Mouse (Mus musculus): ENCODE measurements around the gene Jam3. TPM values are rescaled to one million over a fixed set of nuclear protein-coding genes. Genes with fewer than 3 reads are reported as not detected.

The Jam3 gene
- polyA plus RNA-seq (2014; fragmentation: Nextera tagmentation; extraction: Ambion mirVana), result 46.9 and 62.4 TPM in 2 replicates

DNA sequence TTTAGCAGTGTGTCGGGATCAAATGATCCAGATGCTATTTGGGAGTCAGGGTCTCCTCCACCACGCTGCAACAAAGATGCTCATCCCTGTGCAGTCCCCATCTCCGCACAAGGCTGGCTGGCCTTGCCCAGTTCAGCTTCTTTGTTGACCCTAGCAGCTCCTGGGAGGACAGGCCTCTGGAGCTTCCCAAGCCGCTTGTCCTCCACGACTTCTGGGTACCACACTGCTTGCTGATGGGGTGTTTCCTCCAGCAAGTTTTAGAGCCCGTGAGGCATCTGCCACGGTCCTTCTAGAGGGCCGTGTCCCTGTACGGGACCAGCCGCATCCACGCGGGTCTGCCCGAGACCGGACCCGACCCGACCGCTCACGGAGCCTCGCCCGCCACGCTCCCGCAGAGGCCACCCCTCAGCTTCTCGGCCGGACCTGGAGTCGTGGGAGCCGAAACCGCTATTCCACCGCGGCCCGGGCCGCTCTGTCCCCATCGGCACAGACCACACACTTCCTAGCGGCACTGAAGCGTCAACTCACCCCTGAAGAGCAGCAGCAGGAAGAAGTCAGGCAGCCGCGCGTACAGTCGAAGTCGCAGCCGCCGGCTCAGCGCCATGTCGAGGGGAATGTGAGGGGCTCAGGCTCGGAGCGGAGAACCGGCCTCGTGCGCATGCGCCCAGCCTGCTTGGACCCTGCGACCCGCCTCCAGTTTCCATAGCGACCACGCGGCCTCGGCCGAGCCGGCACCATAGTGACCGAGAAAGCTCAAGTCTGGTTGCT, at the start of gene Jam3:
Jam3 (minus strand) TSS at position 659 of the 768 bp plus-strand sequence.
- Histone ChIP-seq H3K27me3 (ENCODE audit: control insufficient read depth, insufficient read depth, low read length) (no peaks in the 10 kb centered on the region), H3K36me3 (ENCODE audit: control insufficient read depth, insufficient read depth, low read length) (no peaks in the 10 kb centered on the region), H3K4me1 (ENCODE audit: control insufficient read depth, insufficient read depth, low read length) (peaks cover 35% of the 10 kb centered on the region), H3K9ac (replicated peaks; ENCODE audit: low read length) (peak within 1 kb of the TSS; percentile 85), H3K4me3 (replicated peaks; ENCODE audit: low read depth, low read length) (peak within 1 kb of the TSS; percentile 86), H3K9me3 (ENCODE audit: control insufficient read depth, low read length) (no peaks in the 10 kb centered on the region), H3K27ac (replicated peaks; ENCODE audit: low read depth, low read length) (peak within 1 kb of the TSS; percentile 95), H3K4me2 (ENCODE audit: low read length) (peak within 1 kb of the TSS; percentile 58)
- peak; percentile 100 for DNase-seq
- peak; percentile 98 for ATAC-seq (ENCODE audit: low FRiP score, low TSS enrichment)
- under 1% methylated on average over 58 of the region's 58 CpGs for WGBS

DNA sequence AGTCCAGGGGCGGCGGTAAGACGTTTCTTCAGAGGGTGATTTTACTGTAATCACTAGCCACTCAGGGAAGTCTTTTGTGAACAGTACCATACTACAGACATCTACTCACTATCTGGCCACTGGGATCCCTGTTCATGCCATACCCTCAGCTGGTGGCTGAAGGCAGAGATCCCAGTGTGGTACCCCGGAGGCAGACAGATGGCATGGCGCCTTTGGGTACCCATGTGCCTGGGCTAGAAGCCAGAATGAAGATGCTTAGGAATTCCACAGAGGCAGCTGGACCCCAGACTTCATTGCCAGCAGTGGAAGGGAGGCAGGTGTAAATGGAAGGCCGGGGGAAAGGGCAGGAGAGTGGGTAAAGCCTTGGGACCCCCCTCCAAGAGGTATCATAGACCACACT, 49.0 kb upstream of the Jam3 start:
- peak; percentile 59 for DNase-seq
- H3K36me3 ChIP-seq (ENCODE audit: control insufficient read depth, insufficient read depth, low read length), result no peaks in the 10 kb centered on the region
- H3K4me1 ChIP-seq (ENCODE audit: control insufficient read depth, insufficient read depth, low read length), result peaks cover 25% of the 10 kb centered on the region
- no peak overlapping the region for H3K4me2 ChIP-seq (ENCODE audit: low read length)
- 70% methylated on average over 6 of the region's 6 CpGs for WGBS
- H3K4me3 ChIP-seq (replicated peaks; ENCODE audit: low read depth, low read length), result no peak overlapping the region
- no peak overlapping the region for H3K9ac ChIP-seq (replicated peaks; ENCODE audit: low read length)
- H3K27me3 ChIP-seq (ENCODE audit: control insufficient read depth, insufficient read depth, low read length), result no peaks in the 10 kb centered on the region
- peak overlapping the region; percentile 84 for H3K27ac ChIP-seq (replicated peaks; ENCODE audit: low read depth, low read length)
- H3K9me3 ChIP-seq (ENCODE audit: control insufficient read depth, low read length), result no peaks in the 10 kb centered on the region
- ATAC-seq (ENCODE audit: low FRiP score, low TSS enrichment), result no peak

DNA sequence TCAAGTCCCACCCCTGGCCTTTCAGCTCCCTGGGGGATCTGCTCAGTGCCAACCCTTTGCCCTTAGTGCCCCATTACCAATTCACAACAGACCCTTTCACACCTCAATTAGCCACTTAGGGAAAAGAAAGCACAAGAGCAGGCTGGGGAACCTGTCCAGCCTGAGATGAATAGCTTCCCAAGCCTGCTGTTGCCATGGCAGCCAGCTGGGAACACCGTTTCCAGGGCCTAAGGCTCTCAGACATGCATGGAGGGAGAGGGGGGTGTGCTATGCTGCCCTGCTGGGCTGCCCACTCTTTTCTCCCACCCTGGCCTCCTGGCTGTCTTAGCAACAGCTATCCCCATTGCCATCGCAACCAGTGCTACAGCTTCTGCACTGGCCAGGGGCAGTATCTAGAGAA, 47.9 kb upstream of the Jam3 start:
- no peaks in the 10 kb centered on the region for H3K27me3 ChIP-seq (ENCODE audit: control insufficient read depth, insufficient read depth, low read length)
- peaks cover 25% of the 10 kb centered on the region for H3K4me1 ChIP-seq (ENCODE audit: control insufficient read depth, insufficient read depth, low read length)
- ATAC-seq (ENCODE audit: low FRiP score, low TSS enrichment) (peak; percentile 97), DNase-seq (peak; percentile 95)
- 3% methylated on average over 2 of the region's 2 CpGs for WGBS
- peak overlapping the region; percentile 0; the same call in 1 of the 2 replicates for H3K4me2 ChIP-seq (ENCODE audit: low read length)
- no peaks in the 10 kb centered on the region for H3K9me3 ChIP-seq (ENCODE audit: control insufficient read depth, low read length)
- H3K4me3 ChIP-seq (replicated peaks; ENCODE audit: low read depth, low read length), result no peak overlapping the region
- no peaks in the 10 kb centered on the region for H3K36me3 ChIP-seq (ENCODE audit: control insufficient read depth, insufficient read depth, low read length)
- H3K9ac ChIP-seq (replicated peaks; ENCODE audit: low read length), result no peak overlapping the region
- H3K27ac ChIP-seq (replicated peaks; ENCODE audit: low read depth, low read length), result peak overlapping the region; percentile 84

DNA sequence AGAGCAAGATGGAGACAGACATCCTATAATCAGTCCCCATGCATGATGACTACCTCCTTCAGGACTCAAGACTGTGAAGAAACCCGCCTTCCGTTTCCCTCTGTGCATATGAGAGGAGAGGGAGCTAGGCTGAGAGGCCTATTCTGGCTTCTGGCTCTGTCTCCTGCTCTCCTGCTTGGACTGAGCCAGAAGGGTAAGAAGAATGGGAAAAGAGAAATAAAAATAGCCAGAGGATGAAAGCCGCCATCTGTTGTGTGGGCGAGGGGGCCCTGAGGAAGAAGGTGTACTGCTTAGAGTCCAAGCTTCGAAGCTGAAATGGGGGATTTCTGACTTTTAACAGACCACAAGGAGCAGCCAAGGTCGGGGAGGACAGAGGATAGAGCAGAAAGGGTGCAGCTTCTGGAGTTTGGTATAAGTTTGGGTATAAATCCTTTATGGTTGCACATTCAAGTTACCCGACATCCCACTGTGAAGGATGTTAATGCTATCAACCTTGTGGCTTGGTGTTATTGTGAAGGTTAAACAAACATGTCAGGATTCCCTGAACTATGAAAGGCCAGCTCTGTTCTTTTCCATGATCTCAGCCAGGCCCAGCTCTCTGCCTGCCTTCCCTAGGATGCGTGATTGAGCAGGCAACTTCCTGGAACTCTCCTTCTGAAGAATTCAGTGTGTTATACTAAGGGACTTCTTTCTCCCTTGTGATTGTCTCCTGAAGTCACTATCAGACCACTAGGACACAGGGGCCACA, 46.4 kb upstream of the Jam3 start:
- Histone ChIP-seq H3K4me2 (ENCODE audit: low read length) (no peak overlapping the region), H3K9me3 (ENCODE audit: control insufficient read depth, low read length) (no peaks in the 10 kb centered on the region), H3K4me1 (ENCODE audit: control insufficient read depth, insufficient read depth, low read length) (peaks cover 25% of the 10 kb centered on the region), H3K36me3 (ENCODE audit: control insufficient read depth, insufficient read depth, low read length) (no peaks in the 10 kb centered on the region), H3K27me3 (ENCODE audit: control insufficient read depth, insufficient read depth, low read length) (no peaks in the 10 kb centered on the region), H3K27ac (replicated peaks; ENCODE audit: low read depth, low read length) (peak overlapping the region; percentile 84), H3K4me3 (replicated peaks; ENCODE audit: low read depth, low read length) (no peak overlapping the region), H3K9ac (replicated peaks; ENCODE audit: low read length) (no peak overlapping the region)
- no peak for ATAC-seq (ENCODE audit: low FRiP score, low TSS enrichment)
- WGBS, result 81% methylated on average over 8 of the region's 8 CpGs
- no peak for DNase-seq

DNA sequence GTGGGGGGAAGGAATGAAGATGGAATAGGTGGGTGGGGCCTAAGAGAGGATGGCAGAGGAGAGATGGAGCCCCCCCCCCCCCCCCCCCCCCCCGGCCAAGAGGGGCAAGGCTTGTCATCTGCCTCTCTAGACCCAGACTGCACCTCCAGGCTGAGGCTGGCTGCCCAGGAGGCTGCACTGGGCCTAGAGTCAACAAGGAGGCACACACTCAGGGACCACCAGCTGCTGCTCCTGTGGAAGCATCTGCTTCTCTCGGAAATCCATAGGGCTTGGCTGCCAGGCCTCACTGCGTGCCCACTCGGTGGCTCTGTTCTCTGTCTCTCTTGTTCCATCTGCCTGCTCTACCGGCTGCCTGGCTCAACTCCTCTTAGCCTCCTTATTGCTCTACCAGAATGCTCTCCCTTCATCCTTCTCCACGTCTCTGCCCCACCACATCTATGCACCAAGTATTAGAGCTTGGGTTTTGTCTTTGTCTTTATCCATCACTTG, 38.4 kb upstream of the Jam3 start:
- DNase-seq (peak; percentile 22), ATAC-seq (ENCODE audit: low FRiP score, low TSS enrichment) (no peak)
- Histone ChIP-seq H3K4me1 (ENCODE audit: control insufficient read depth, insufficient read depth, low read length) (peaks cover 25% of the 10 kb centered on the region), H3K27me3 (ENCODE audit: control insufficient read depth, insufficient read depth, low read length) (0 out of 2 replicates have a peak, but pooled peaks cover 3% of the 10 kb centered on the region), H3K36me3 (ENCODE audit: control insufficient read depth, insufficient read depth, low read length) (no peaks in the 10 kb centered on the region), H3K9ac (replicated peaks; ENCODE audit: low read length) (no peak overlapping the region), H3K9me3 (ENCODE audit: control insufficient read depth, low read length) (no peaks in the 10 kb centered on the region), H3K4me2 (ENCODE audit: low read length) (no peak overlapping the region), H3K4me3 (replicated peaks; ENCODE audit: low read depth, low read length) (no peak overlapping the region), H3K27ac (replicated peaks; ENCODE audit: low read depth, low read length) (no peak overlapping the region)
- WGBS, result 63% methylated on average over 6 of the region's 6 CpGs

DNA sequence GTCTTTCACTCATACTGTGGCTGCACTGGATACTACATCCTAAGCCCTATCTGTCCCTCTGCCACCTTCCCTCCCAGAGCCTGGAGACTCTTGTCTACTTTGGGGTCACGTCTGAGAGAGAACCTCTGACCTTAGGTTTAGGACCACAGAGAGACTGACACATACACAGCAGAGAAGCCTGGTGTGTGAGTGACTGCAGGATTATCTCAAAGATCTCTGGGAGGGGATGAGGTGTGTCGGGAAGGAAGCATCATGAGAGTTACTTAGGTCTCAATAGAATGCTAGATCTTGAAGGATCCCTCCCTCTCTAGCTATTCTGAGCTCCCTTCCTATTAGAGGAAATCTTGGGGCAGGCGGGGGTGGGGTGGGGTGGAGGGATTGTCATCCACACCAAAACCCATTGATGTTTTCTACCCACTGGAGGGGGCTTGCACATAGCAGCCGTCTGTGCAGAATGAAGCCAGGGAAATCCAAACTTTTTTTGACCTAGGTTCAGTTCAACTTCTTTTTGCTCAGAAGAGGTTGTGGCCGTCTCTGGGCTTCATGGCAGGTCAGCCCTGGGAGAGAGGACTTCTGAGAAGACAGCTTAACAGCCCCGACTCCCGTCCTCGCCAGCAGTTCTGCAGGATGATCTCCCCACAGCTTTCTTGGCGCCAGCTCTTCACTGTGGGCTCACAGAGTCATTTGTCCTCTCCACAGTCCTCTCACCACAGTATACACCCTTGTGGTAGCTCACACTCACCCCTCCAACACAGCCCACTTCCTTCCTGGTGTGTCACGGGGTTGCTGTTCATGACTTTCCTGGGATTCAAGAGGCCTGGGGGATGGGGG, 37.8 kb upstream of the Jam3 start:
- DNase-seq, result no peak
- H3K9ac ChIP-seq (replicated peaks; ENCODE audit: low read length), result no peak overlapping the region
- 64% methylated on average over 10 of the region's 10 CpGs for WGBS

DNA sequence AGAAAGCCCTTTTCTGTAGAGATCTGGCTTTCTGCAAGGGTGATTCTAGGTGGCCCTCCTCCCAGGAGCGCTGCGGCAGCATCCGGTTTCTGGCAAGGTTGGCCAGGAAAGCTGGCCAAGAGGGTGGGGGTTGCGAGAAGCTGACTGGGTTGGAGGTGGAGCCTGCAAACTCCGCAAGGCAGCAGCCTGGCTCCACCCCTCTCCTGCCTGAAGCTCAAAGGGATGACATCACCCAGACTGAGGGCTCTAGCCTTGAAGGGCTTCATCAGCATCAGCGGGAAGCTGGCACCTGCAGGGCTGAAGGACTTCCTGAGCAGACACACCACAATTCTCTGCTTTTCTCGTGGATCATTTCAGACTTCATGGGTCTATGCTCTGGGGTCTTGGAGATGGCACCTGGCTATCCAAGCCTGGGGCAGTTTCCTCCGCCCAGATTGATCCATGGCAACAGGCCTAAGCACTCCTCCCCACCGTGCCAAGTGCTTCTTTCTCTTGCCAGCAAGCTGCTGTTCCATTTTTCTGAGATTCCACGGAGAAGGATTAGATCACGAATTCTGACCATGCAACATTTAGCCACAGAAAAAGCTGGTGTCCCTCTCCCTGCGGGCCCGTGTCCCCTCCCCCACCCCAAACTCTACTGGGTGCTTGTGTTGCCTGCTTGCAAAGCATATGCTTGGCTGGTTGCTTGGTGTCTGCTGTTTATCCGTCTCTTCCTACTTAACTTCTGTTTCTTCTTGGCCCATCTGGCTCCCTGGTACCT, 37.0 kb upstream of the Jam3 start:
- Histone ChIP-seq H3K4me2 (ENCODE audit: low read length) (peak overlapping the region; percentile 57), H3K9me3 (ENCODE audit: control insufficient read depth, low read length) (no peaks in the 10 kb centered on the region), H3K9ac (replicated peaks; ENCODE audit: low read length) (no peak overlapping the region; the same call in 1 of the 2 replicates), H3K4me1 (ENCODE audit: control insufficient read depth, insufficient read depth, low read length) (peaks cover 25% of the 10 kb centered on the region), H3K4me3 (replicated peaks; ENCODE audit: low read depth, low read length) (peak overlapping the region; percentile 12; the same call in 1 of the 2 replicates), H3K27ac (replicated peaks; ENCODE audit: low read depth, low read length) (peak overlapping the region; percentile 71), H3K36me3 (ENCODE audit: control insufficient read depth, insufficient read depth, low read length) (no peaks in the 10 kb centered on the region), H3K27me3 (ENCODE audit: control insufficient read depth, insufficient read depth, low read length) (0 out of 2 replicates have a peak, but pooled peaks cover 3% of the 10 kb centered on the region)
- ATAC-seq (ENCODE audit: low FRiP score, low TSS enrichment) (peak; percentile 88), DNase-seq (peak; percentile 88)
- 4% methylated on average over 14 of the region's 14 CpGs for WGBS

More for the DNA sequence above, 37.8 kb upstream of the Jam3 start:
- Histone ChIP-seq H3K36me3 (ENCODE audit: control insufficient read depth, insufficient read depth, low read length) (no peaks in the 10 kb centered on the region), H3K9me3 (ENCODE audit: control insufficient read depth, low read length) (no peaks in the 10 kb centered on the region), H3K4me1 (ENCODE audit: control insufficient read depth, insufficient read depth, low read length) (peaks cover 25% of the 10 kb centered on the region), H3K27ac (replicated peaks; ENCODE audit: low read depth, low read length) (peak overlapping the region; percentile 71), H3K4me2 (ENCODE audit: low read length) (peak overlapping the region; percentile 57; the same call in 1 of the 2 replicates), H3K27me3 (ENCODE audit: control insufficient read depth, insufficient read depth, low read length) (0 out of 2 replicates have a peak, but pooled peaks cover 3% of the 10 kb centered on the region), H3K4me3 (replicated peaks; ENCODE audit: low read depth, low read length) (no peak overlapping the region)
- ATAC-seq (ENCODE audit: low FRiP score, low TSS enrichment), result no peak

Measured in midbrain, embryonic 14.5 days (tissue).